Mouse (Mus musculus): ENCODE results near the gene Nfatc3. TPM values are rescaled to one million over a fixed set of nuclear protein-coding genes. Genes with fewer than 3 reads are reported as not detected.

Nfatc3 gene
- polyA plus RNA-seq, 1 experiment from 2014 or later: 3.9 TPM

- no peak for TF ChIP-seq CTCF (IDR thresholded peaks at IDR 0.05; ENCODE audit: low read depth)
- no peaks in the 10 kb centered on the region for H3K27me3 ChIP-seq (ENCODE audit: insufficient read depth, low read length)
- H3K36me3 ChIP-seq (ENCODE audit: insufficient read depth, low read length): no peaks in the 10 kb centered on the region
- 95% methylated on average over 2 of the region's 2 CpGs for WGBS
- H3K4me2 ChIP-seq (ENCODE audit: low read length): no peak overlapping the region
- no peak overlapping the region for H3K27ac ChIP-seq
- H3K9me3 ChIP-seq (replicated peaks; ENCODE audit: low read length): no peaks in the 10 kb centered on the region
- 0 out of 2 replicates have a peak, but pooled peaks cover 4% of the 10 kb centered on the region for H3K4me1 ChIP-seq (replicated peaks; ENCODE audit: insufficient read depth, low read length)
- no peak overlapping the region for H3K9ac ChIP-seq (ENCODE audit: low read depth, low read length)
- H3K4me3 ChIP-seq (replicated peaks; ENCODE audit: low read depth, low read length): no peak overlapping the region
- DNase-seq (ENCODE audit: low spot score): no peak
- no peak for ATAC-seq (replicated peaks; ENCODE audit: low FRiP score, low read depth)
These were observed 8.1 kb downstream of the Nfatc3 start for GRCm38 (mm10) chr8:106066721-106067120.

GRCm38 (mm10) chr8:106069565-106069964 is 10.9 kb downstream of the Nfatc3 start:
- no peaks in the 10 kb centered on the region for H3K9me3 ChIP-seq (replicated peaks; ENCODE audit: low read length)
- TF ChIP-seq CTCF (IDR thresholded peaks at IDR 0.05; ENCODE audit: low read depth): no peak
- no peak overlapping the region for H3K4me3 ChIP-seq (replicated peaks; ENCODE audit: low read depth, low read length)
- no peak overlapping the region for H3K9ac ChIP-seq (ENCODE audit: low read depth, low read length)
- ATAC-seq (replicated peaks; ENCODE audit: low FRiP score, low read depth): no peak
- H3K4me2 ChIP-seq (ENCODE audit: low read length): no peak overlapping the region
- 46% methylated on average over 1 of the region's 1 CpGs for WGBS
- H3K27ac ChIP-seq: no peak overlapping the region
- no peaks in the 10 kb centered on the region for H3K27me3 ChIP-seq (ENCODE audit: insufficient read depth, low read length)
- DNase-seq (ENCODE audit: low spot score): no peak
- H3K36me3 ChIP-seq (ENCODE audit: insufficient read depth, low read length): no peaks in the 10 kb centered on the region
- H3K4me1 ChIP-seq (replicated peaks; ENCODE audit: insufficient read depth, low read length): no peaks in the 10 kb centered on the region

DNA sequence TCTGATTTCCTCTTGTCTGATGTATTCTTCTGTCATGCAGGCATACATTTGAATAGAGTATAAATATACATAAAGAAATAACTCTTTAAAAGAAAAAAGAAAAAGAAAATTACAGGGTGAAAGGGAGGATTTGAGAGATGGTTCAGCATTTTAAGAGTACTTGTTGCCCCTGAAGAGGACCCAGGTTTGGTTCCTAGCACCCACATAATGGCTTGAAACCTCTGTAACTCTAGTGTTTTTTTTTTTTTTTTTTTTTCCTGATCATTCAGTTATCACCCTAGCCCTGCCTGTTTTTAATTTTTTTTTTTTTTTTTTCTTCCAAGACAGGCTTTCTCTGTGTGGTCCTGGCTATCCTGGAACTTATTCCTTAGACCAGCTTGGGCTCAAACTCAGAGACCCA is 13.5 kb downstream of the Nfatc3 start:
- H3K4me2 ChIP-seq (ENCODE audit: low read length): no peak overlapping the region
- no peak for TF ChIP-seq CTCF (IDR thresholded peaks at IDR 0.05; ENCODE audit: low read depth)
- no peaks in the 10 kb centered on the region for H3K9me3 ChIP-seq (replicated peaks; ENCODE audit: low read length)
- DNase-seq (ENCODE audit: low spot score): no peak
- no peak overlapping the region for H3K27ac ChIP-seq
- no peak overlapping the region for H3K9ac ChIP-seq (ENCODE audit: low read depth, low read length)
- H3K27me3 ChIP-seq (ENCODE audit: insufficient read depth, low read length): no peaks in the 10 kb centered on the region
- 0 out of 2 replicates have a peak, but pooled peaks cover 4% of the 10 kb centered on the region for H3K4me1 ChIP-seq (replicated peaks; ENCODE audit: insufficient read depth, low read length)
- ATAC-seq (replicated peaks; ENCODE audit: low FRiP score, low read depth): no peak
- no peak overlapping the region for H3K4me3 ChIP-seq (replicated peaks; ENCODE audit: low read depth, low read length)
- no peaks in the 10 kb centered on the region for H3K36me3 ChIP-seq (ENCODE audit: insufficient read depth, low read length)

GRCm38 (mm10) chr8:106074236-106074635 is 15.6 kb downstream of the Nfatc3 start:
- Histone ChIP-seq H3K27me3 (ENCODE audit: insufficient read depth, low read length) (no peaks in the 10 kb centered on the region), H3K4me3 (replicated peaks; ENCODE audit: low read depth, low read length) (no peak overlapping the region), H3K9me3 (replicated peaks; ENCODE audit: low read length) (no peaks in the 10 kb centered on the region), H3K4me1 (replicated peaks; ENCODE audit: insufficient read depth, low read length) (0 out of 2 replicates have a peak, but pooled peaks cover 4% of the 10 kb centered on the region), H3K9ac (ENCODE audit: low read depth, low read length) (no peak overlapping the region), H3K4me2 (ENCODE audit: low read length) (no peak overlapping the region), H3K27ac (no peak overlapping the region), H3K36me3 (ENCODE audit: insufficient read depth, low read length) (0 out of 2 replicates have a peak, but pooled peaks cover 7% of the 10 kb centered on the region)
- DNase-seq (ENCODE audit: low spot score) (no peak), ATAC-seq (replicated peaks; ENCODE audit: low FRiP score, low read depth) (no peak)
- no peak for TF ChIP-seq CTCF (IDR thresholded peaks at IDR 0.05; ENCODE audit: low read depth)

GRCm38 (mm10) chr8:106074659-106075058 is 16.0 kb downstream of the Nfatc3 start:
- Histone ChIP-seq H3K4me3 (replicated peaks; ENCODE audit: low read depth, low read length) (no peak overlapping the region), H3K9ac (ENCODE audit: low read depth, low read length) (no peak overlapping the region), H3K27ac (no peak overlapping the region), H3K4me1 (replicated peaks; ENCODE audit: insufficient read depth, low read length) (0 out of 2 replicates have a peak, but pooled peaks cover 4% of the 10 kb centered on the region), H3K27me3 (ENCODE audit: insufficient read depth, low read length) (no peaks in the 10 kb centered on the region), H3K36me3 (ENCODE audit: insufficient read depth, low read length) (peaks cover 11% of the 10 kb centered on the region; the same call in 1 of the 2 replicates), H3K9me3 (replicated peaks; ENCODE audit: low read length) (no peaks in the 10 kb centered on the region), H3K4me2 (ENCODE audit: low read length) (no peak overlapping the region)
- WGBS: 77% methylated on average over 1 of the region's 1 CpGs
- ATAC-seq (replicated peaks; ENCODE audit: low FRiP score, low read depth) (no peak), DNase-seq (ENCODE audit: low spot score) (no peak)
- TF ChIP-seq CTCF (IDR thresholded peaks at IDR 0.05; ENCODE audit: low read depth): no peak

DNA sequence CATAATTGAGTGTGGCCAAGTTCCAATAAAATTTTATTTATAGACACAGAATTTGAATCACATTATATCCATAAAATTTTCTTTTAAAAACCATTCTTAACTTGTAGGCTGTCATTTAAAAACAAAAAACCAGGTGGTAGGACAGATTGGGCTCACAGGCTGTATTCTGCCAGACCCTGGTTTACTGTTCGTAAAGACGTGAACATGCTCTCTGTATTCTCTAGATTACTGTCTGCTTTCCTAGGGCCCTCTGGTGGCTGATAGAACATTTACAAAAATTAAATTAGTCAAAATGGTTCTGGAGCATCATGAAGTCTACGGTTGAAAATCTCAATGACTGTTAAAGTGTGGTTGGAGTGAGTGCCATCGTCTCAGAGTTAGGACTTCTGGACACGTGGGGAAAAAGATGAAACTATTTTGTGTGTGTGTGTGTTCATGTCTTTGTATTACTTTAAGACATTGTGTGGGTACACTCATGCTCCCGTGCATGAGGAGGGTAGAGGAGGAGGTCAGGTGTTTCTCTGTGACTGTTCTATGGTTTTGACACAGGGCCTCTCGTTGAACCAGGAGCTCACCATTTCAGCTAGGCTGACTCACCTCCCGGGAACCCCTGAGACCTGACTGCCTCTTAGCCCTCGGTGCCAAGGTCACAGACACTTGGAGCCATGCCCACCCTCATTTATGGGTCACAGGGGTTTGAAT is 16.7 kb downstream of the Nfatc3 start:
- Histone ChIP-seq H3K4me2 (ENCODE audit: low read length) (no peak overlapping the region), H3K27me3 (ENCODE audit: insufficient read depth, low read length) (no peaks in the 10 kb centered on the region), H3K27ac (no peak overlapping the region), H3K9ac (ENCODE audit: low read depth, low read length) (no peak overlapping the region), H3K4me3 (replicated peaks; ENCODE audit: low read depth, low read length) (no peak overlapping the region), H3K36me3 (ENCODE audit: insufficient read depth, low read length) (peaks cover 11% of the 10 kb centered on the region; the same call in 1 of the 2 replicates), H3K9me3 (replicated peaks; ENCODE audit: low read length) (no peaks in the 10 kb centered on the region), H3K4me1 (replicated peaks; ENCODE audit: insufficient read depth, low read length) (0 out of 2 replicates have a peak, but pooled peaks cover 4% of the 10 kb centered on the region)
- DNase-seq (ENCODE audit: low spot score): peak; percentile 52
- TF ChIP-seq CTCF (IDR thresholded peaks at IDR 0.05; ENCODE audit: low read depth): peak; percentile 54
- ATAC-seq (replicated peaks; ENCODE audit: low FRiP score, low read depth): no peak
- WGBS: 76% methylated on average over 9 of the region's 9 CpGs
